Mouse (Mus musculus) hindbrain, embryonic 16.5 days (tissue): ENCODE measurements at regions not wholly inside any gene's neighbourhood (a gene's known extent, or its start where the extent isn't known, plus 50 kb on each side); places are given as distances from the start of the nearest gene placed in this dataset.

Experiments used
- ATAC-seq: fragments of 200-750 bp; cut with Nextera tagmentation; 2 replicates; pipeline ENCODE4 v1.8.0; 2017; ENCODE audit warnings: moderate TSS enrichment, moderate library complexity
- H3K27ac ChIP-seq: fragments of 300-500 bp; sonication (generic); 2 replicates; pipeline ENCODE4 v1.5.1; 2014; ENCODE audit warnings: low read depth, mild to moderate bottlenecking, control low read depth, low read length, moderate library complexity
- H3K27me3 ChIP-seq: fragments of 300-500 bp; sonication (generic); replicated peaks from 2 replicates; pipeline ENCODE4 v1.6.1; 2014; ENCODE audit warnings: low read length; ENCODE audit not compliant: control insufficient read depth, insufficient read depth
- H3K36me3 ChIP-seq: fragments of 300-500 bp; sonication (generic); 2 replicates; pipeline ENCODE4 v1.6.1; 2014; ENCODE audit warnings: mild to moderate bottlenecking, low read length, moderate library complexity, mixed read lengths; ENCODE audit not compliant: control insufficient read depth, insufficient read depth
- H3K4me1 ChIP-seq: fragments of 300-500 bp; sonication (generic); 2 replicates; pipeline ENCODE4 v1.6.1; 2014; ENCODE audit warnings: low read depth, low read length; ENCODE audit not compliant: control insufficient read depth, insufficient read depth
- H3K4me2 ChIP-seq: fragments of 300-500 bp; sonication (generic); 2 replicates; pipeline ENCODE4 v1.6.1; 2014; ENCODE audit warnings: mild to moderate bottlenecking, low read length, control low read depth, moderate library complexity
- H3K4me3 ChIP-seq: fragments of 300-500 bp; sonication (generic); 2 replicates; pipeline ENCODE4 v1.5.1; 2014; ENCODE audit warnings: mild to moderate bottlenecking, low read length, control low read depth, moderate library complexity
- H3K9ac ChIP-seq: fragments of 300-500 bp; sonication (generic); 2 replicates; pipeline ENCODE4 v1.6.1; 2014; ENCODE audit warnings: low read depth, mild to moderate bottlenecking, control low read depth, low read length, moderate library complexity
- H3K9me3 ChIP-seq: fragments of 300-500 bp; sonication (generic); 2 replicates; pipeline ENCODE4 v1.6.1; 2014; ENCODE audit warnings: mild to moderate bottlenecking, low read length, moderate library complexity; ENCODE audit not compliant: control insufficient read depth
- WGBS: fragments of 180-500 bp; shearing (Covaris S2); extraction: QIAGEN DNeasy Blood & Tissue Kit; methylation state at CpG from one replicate; pipeline ENCODE4 v1.1.7; 2014; 5-methylcytosine and 5-hydroxymethylcytosine counted together

DNA sequence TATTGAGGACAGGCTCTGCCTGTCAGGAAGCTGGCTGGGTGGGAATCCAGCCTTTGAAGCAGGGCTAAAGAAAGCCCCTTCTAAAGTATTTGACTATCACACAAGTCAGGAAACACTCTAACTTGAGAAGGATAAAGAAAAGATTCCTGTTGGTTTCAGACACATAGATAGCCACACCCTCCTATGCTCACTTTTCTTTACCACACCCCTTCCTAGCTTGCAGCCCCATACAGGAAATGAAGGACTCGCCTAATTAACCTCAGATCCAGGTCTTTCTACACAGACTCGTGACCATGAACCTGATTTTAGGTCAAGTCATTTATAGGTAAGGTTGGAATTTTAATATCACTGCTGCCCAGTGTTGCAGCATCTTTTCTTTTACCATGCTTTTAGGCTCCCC lies 154.9 kb downstream of the Tex36 start:
- H3K4me3 ChIP-seq = no peak overlapping the region
- H3K9ac ChIP-seq = no peak overlapping the region
- H3K9me3 ChIP-seq = no peaks in the 10 kb centered on the region
- no peak for ATAC-seq
- H3K4me1 ChIP-seq = no peaks in the 10 kb centered on the region
- H3K27ac ChIP-seq = no peak overlapping the region
- no peaks in the 10 kb centered on the region for H3K27me3 ChIP-seq
- H3K36me3 ChIP-seq = no peaks in the 10 kb centered on the region
- H3K4me2 ChIP-seq = no peak overlapping the region
- WGBS = 56% methylated on average over 2 of the region's 2 CpGs

DNA sequence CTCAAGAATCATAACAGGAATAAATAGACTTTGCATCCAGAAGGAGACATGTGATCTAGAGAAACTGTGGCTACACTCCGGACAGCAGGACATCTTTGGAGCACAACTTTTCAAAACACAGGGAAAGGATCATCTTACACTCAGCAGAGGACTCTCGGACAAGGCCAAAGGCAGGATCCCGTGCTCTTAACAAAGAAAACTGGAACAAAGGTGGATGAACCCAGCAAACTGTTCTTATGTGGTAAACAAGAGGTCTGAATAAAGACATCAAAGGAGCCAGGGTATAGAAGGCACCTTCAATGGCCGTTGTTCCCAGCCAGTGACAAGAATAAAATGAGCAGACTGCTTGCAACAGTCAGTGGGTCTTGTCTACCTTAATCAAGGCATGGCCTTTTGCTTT lies 160.3 kb downstream of the Tex36 start:
- H3K9ac ChIP-seq = no peak overlapping the region
- no peak overlapping the region for H3K4me3 ChIP-seq
- WGBS = 12% methylated on average over 4 of the region's 4 CpGs
- no peaks in the 10 kb centered on the region for H3K36me3 ChIP-seq
- 0 out of 2 replicates have a peak overlapping the region, but pooled peaks have one; percentile 3 for H3K27ac ChIP-seq
- ATAC-seq = no peak
- H3K4me2 ChIP-seq = no peak overlapping the region
- no peaks in the 10 kb centered on the region for H3K9me3 ChIP-seq
- peaks cover 9% of the 10 kb centered on the region for H3K4me1 ChIP-seq
- no peaks in the 10 kb centered on the region for H3K27me3 ChIP-seq

DNA sequence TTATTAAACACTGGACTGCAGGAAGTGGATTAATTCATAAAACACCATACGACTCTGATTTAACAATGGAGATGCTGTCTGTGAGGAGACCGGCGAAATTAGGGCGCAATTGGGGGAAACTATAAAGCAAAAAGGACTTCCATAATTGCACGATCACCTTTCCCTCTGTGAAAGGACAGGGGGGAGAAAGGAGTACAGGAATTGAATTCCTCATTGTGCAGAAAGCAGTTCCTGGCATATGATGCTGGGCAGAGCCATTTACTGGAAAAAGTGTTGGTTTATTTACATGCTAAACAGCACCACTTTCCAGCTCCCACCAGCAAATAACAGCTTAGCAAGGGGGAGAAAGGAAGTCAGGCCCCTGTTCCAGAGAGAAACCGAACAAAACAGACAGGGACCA lies 160.8 kb downstream of the Tex36 start:
- H3K27ac ChIP-seq = 0 out of 2 replicates have a peak overlapping the region, but pooled peaks have one; percentile 3

DNA sequence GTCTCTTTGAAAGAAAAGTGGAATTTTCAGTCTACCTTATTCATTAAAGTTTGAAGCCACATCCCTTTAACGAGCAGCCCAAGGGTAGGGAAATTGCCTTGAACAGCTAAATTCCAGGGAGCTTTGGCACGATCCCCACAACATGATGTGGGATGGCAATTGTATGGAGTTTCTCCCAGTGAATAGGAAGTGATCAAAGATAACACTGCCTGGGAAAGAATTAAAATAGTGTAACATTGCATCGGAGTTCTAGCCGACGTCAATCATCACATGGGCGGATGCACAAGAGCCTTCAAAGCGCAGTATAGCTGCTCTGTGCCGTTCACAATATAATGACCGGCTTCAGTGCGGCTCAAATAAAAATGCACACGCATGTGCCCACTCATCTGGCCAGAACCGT lies 161.2 kb downstream of the Tex36 start:
- Histone ChIP-seq H3K9me3 (no peaks in the 10 kb centered on the region), H3K4me3 (no peak overlapping the region), H3K27me3 (no peaks in the 10 kb centered on the region), H3K36me3 (no peaks in the 10 kb centered on the region), H3K27ac (no peak overlapping the region), H3K9ac (no peak overlapping the region; the same call in 1 of the 2 replicates), H3K4me2 (peak overlapping the region; percentile 40), H3K4me1 (peaks cover 9% of the 10 kb centered on the region)
- ATAC-seq = peak; percentile 58; the same call in 1 of the 2 replicates
- 22% methylated on average over 12 of the region's 12 CpGs for WGBS

More for the DNA sequence above, 160.8 kb downstream of the Tex36 start:
- Histone ChIP-seq H3K4me1 (peaks cover 9% of the 10 kb centered on the region), H3K4me2 (peak overlapping the region; percentile 40), H3K4me3 (no peak overlapping the region), H3K36me3 (no peaks in the 10 kb centered on the region), H3K27me3 (no peaks in the 10 kb centered on the region), H3K9me3 (no peaks in the 10 kb centered on the region), H3K9ac (no peak overlapping the region; the same call in 1 of the 2 replicates)
- 34% methylated on average over 6 of the region's 6 CpGs for WGBS
- ATAC-seq = peak; percentile 56; the same call in 1 of the 2 replicates

- no peak for ATAC-seq
- H3K9me3 ChIP-seq = no peaks in the 10 kb centered on the region
- H3K4me3 ChIP-seq = no peak overlapping the region
- no peak overlapping the region for H3K9ac ChIP-seq
- H3K4me2 ChIP-seq = no peak overlapping the region
- no peaks in the 10 kb centered on the region for H3K36me3 ChIP-seq
- H3K27ac ChIP-seq = no peak overlapping the region; the same call in 1 of the 2 replicates
- H3K27me3 ChIP-seq = no peaks in the 10 kb centered on the region
- peaks cover 9% of the 10 kb centered on the region for H3K4me1 ChIP-seq
- 59% methylated on average over 6 of the region's 6 CpGs for WGBS
Observed at GRCm38 (mm10) chr7:133440086-133440485, 161.9 kb downstream of the Tex36 start.

DNA sequence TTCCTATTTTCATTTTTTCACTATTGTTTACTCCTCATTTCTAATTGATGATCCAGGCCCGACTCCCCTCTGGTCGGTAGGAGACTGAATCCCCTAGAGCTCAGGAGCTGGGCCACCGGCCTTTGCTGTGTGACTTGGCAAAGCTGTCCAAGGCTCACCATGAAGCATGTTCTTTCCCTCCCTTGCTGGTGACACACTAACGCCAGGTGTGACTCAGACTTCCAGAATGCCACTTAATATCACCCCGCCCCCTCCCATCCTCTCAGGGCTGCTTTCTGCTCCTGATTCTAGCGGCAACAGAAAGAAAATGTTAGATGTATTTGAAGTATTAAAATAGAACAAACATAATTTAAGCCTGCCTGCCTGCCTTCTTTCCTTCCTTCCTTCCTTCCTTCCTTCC lies 163.3 kb downstream of the Tex36 start:
- 48% methylated on average over 6 of the region's 6 CpGs for WGBS
- no peak overlapping the region for H3K27ac ChIP-seq

DNA sequence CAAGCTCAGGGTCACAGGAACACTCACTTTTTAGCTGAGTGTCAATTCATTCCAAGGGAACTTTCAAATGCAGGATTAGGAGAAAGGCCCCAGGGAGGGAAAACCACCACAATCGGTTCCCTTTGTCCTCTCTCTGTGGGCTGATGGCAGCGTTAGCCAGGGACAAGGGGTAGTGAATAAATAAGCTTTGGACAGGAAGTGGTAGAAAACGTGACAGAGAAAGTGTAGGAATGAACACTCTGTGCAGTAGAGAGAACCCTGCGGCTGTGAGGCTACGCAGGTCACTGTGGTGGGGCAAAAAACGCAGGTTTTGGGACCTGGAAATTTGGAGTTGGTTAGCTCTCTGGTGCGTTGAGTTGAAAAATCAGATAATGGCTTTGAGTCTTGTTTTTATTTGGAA lies 164.1 kb downstream of the Tex36 start:
- no peak overlapping the region for H3K4me2 ChIP-seq
- 0 out of 2 replicates have a peak, but pooled peaks have one; percentile 43 for ATAC-seq
- H3K4me3 ChIP-seq = no peak overlapping the region
- WGBS = 12% methylated on average over 7 of the region's 7 CpGs
- H3K9ac ChIP-seq = no peak overlapping the region
- H3K27me3 ChIP-seq = no peaks in the 10 kb centered on the region
- H3K36me3 ChIP-seq = no peaks in the 10 kb centered on the region
- H3K4me1 ChIP-seq = peaks cover 9% of the 10 kb centered on the region
- H3K27ac ChIP-seq = no peak overlapping the region
- H3K9me3 ChIP-seq = no peaks in the 10 kb centered on the region

More for the DNA sequence above, 163.3 kb downstream of the Tex36 start:
- H3K9ac ChIP-seq = no peak overlapping the region
- H3K4me2 ChIP-seq = no peak overlapping the region
- no peaks in the 10 kb centered on the region for H3K9me3 ChIP-seq
- ATAC-seq = no peak
- no peaks in the 10 kb centered on the region for H3K27me3 ChIP-seq
- H3K36me3 ChIP-seq = no peaks in the 10 kb centered on the region
- no peak overlapping the region for H3K4me3 ChIP-seq
- H3K4me1 ChIP-seq = peaks cover 9% of the 10 kb centered on the region

DNA sequence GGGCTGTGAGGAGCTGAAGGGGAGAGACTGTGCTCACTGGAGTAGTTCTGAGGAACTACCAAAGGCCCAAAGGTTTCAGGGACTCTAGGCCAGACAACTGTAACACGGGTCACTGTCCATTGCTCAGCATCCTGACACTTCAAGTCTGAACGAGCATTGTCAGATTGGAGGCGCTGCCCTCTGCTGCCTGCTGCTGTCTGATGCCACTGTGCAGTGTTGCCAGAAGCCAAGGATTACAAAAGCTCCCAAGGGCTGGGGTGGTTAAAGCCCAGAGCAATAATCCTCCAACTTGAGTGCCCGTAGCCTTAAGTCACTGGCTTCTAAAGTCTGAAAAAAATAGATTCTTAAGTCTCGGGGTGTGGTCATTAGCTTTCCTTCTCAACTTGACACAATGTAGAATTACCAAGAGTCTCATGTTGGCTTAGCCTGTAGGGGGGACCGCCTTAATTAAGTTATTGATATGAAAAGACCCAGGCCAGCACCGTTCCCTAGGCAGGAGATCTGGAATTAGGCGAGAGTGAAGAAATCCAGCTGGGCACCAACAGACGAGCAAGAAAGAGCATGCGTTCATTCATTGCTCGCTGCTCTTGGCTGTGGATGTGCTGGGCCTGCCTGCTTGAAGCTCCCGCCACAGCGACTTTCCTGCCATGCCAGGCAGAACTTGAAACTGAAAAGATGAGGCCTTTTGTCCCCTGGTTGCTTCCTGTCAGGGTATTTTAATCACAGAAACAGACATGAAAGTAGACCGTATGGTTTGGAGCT lies 166.2 kb downstream of the Tex36 start:
- H3K4me1 ChIP-seq = peaks cover 3% of the 10 kb centered on the region
- 51% methylated on average over 14 of the region's 14 CpGs for WGBS
- H3K4me3 ChIP-seq = no peak overlapping the region
- H3K9ac ChIP-seq = no peak overlapping the region
- 0 out of 2 replicates have a peak, but pooled peaks have one; percentile 58 for ATAC-seq
- no peak overlapping the region for H3K27ac ChIP-seq
- no peak overlapping the region for H3K4me2 ChIP-seq
- no peaks in the 10 kb centered on the region for H3K9me3 ChIP-seq
- no peaks in the 10 kb centered on the region for H3K36me3 ChIP-seq
- no peaks in the 10 kb centered on the region for H3K27me3 ChIP-seq

- no peak overlapping the region for H3K9ac ChIP-seq
- H3K4me2 ChIP-seq = no peak overlapping the region
- no peaks in the 10 kb centered on the region for H3K36me3 ChIP-seq
- no peaks in the 10 kb centered on the region for H3K9me3 ChIP-seq
- 77% methylated on average over 17 of the region's 17 CpGs for WGBS
- ATAC-seq = no peak
- H3K27ac ChIP-seq = no peak overlapping the region
- H3K4me3 ChIP-seq = no peak overlapping the region
- H3K27me3 ChIP-seq = no peaks in the 10 kb centered on the region
- no peaks in the 10 kb centered on the region for H3K4me1 ChIP-seq
Observed at GRCm38 (mm10) chr7:133434027-133434820, 167.7 kb downstream of the Tex36 start.
